ENCODE assay signal across 8 mouse cellular contexts in the genomic region with DNA sequence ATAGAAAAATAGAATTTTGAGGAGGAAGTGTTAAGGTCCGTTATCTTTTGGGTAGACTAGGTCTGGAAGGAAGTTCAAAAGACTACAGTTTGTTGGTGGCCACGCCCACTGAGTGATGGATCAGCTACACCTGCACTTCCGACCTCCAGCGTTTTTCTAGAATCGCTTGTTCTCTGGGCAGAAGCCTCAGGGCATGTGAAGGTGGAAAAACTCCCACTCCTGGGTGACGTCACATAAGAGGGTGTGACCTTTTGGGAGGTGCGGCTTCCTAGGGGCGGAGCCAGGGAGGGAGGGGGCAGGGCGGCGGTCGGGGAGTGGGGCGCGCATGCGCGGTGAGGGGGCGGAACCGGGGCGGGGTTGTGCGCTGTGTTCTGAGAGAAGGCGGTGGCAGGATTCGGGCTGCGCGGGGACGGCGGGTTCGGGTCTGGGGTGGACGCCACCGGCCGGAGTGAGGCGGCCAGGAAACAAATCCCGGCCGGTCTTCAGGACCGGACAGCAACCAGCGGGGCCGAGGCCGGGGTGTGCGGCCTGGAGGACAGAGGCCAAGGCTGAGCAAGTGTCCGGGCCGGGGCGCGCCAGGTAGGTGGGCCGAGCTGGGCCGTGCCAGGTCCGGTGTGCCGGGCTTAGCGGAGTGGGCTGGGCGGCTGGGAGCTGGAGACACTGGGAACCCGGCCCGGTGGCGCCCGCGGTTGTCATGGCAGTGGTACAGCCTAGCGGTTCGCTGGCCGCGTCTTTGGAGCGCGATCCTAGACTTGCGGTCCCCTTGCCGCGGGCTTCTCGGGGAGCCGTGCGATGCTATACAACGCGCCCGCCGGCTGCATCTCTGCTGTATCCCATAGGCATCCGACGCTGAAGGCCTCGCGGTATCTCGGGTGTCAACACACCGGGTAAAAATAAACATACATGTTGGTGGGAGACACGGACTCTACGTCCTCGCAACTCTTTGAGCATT. TPM values are rescaled to one million over a fixed set of nuclear protein-coding genes. Genes with fewer than 3 reads are reported as not detected.
DNase-seq lines count a peak whose midpoint lies in the region; ATAC-seq lines count a peak whose summit lies in the region.

A gene (plus strand): TSS at position 326 of the 952 bp plus-strand sequence.

- H3K27me3 ChIP-seq in hindbrain, embryonic 12.5 days = no peaks in the 10 kb centered on the region

- peak within 1 kb of the TSS; percentile 58 for H3K4me2 ChIP-seq in hindbrain, embryonic 12.5 days (replicated peaks)

- no peaks in the 10 kb centered on the region for H3K9me3 ChIP-seq in hindbrain, embryonic 12.5 days (replicated peaks)

- H3K9ac ChIP-seq in hindbrain, embryonic 12.5 days = peak within 1 kb of the TSS; percentile 85

- H3K27ac ChIP-seq in hindbrain, embryonic 12.5 days = peak within 1 kb of the TSS; percentile 72; the same call in 1 of the 2 replicates

- DNase-seq in NIH3T3 (ENCODE audit: low read depth) = peak; percentile 96
- peak; percentile 100 for DNase-seq in cerebellum, postnatal 10 days
- DNase-seq in frontal cortex, postnatal 10 days (ENCODE audit: low spot score in 2 of 2) = peak; percentile 78 to 90
- peak; percentile 87 to 91 for DNase-seq in layer of hippocampus, postnatal 14 days (ENCODE audit: low spot score in 2 of 2)
- DNase-seq in lung, postnatal 14 days = peak; percentile 98
- peak; percentile 88 for DNase-seq in retina, adult 2 months (ENCODE audit: low read depth, low spot score)
- DNase-seq in thymus, postnatal 36 days = peak; percentile 93 to 97

- H3K36me3 ChIP-seq in hindbrain, embryonic 12.5 days = no peaks in the 10 kb centered on the region

- ATAC-seq in hindbrain, embryonic 12.5 days (ENCODE audit: low FRiP score) = peak; percentile 93

- peaks cover 14% of the 10 kb centered on the region for H3K4me1 ChIP-seq in hindbrain, embryonic 12.5 days

- peak within 1 kb of the TSS; percentile 94 for H3K4me3 ChIP-seq in hindbrain, embryonic 12.5 days

- 2% methylated on average over 77 of the region's 77 CpGs for WGBS in hindbrain, embryonic 12.5 days

RNA-seq across cellular contexts. Expression of the gene that starts here (rescaled TPM):
- 33.7 and 36.1 TPM in 2 replicates for polyA plus RNA-seq in hindbrain, embryonic 12.5 days (2016; fragmentation: Nextera tagmentation; extraction: Ambion mirVana)
- total RNA-seq in layer of hippocampus, postnatal 14 days (2021) = 100 to 1,000 TPM; 123 to 132 TPM

Comparison
In these comparisons a context has a peak if more than half of its experiments do, and no peak if none do; other contexts are left out.
1. Peak in every context shown above with its lines: DNase-seq, ATAC-seq, H3K4me3 ChIP-seq and H3K27ac ChIP-seq.